Mouse (Mus musculus) E14TG2a.4 (cell line): ENCODE measurements around the gene Uggt2.

Source experiments
- CTCF ChIP-seq: conservative IDR thresholded peaks from 2 replicates; pipeline ENCODE4 v1.5.1; 2014; ENCODE audit warnings: low read length
- POU5F1 ChIP-seq: IDR thresholded peaks from 2 replicates; pipeline ENCODE4 v1.6.1; 2014; ENCODE audit warnings: low read length, borderline replicate concordance

- no peak for TF ChIP-seq CTCF
- no peak for TF ChIP-seq POU5F1
Observed at GRCm38 (mm10) chr14:119125840-119126239, 26.6 kb upstream of the Uggt2 start.
